Mouse (Mus musculus): ENCODE measurements at regions not wholly inside any gene's neighbourhood (a gene's known extent, or its start where the extent isn't known, plus 50 kb on each side); places are given as distances from the start of the nearest gene placed in this dataset.
"Not testable (repeated sequence)": the region's sequence is repeated elsewhere in the genome, so short reads cannot be mapped to it uniquely, and the experiment has no call there.

GRCm38 (mm10) chr6:53233777-53234176 lies 53.3 kb upstream of the Creb5 start:
- no peak for DNase-seq (ENCODE audit: low spot score in 2 of 2)
- intact Hi-C loops (cut with DNase I): no loop called here

GRCm38 (mm10) chr6:53232616-53233015 lies 54.5 kb upstream of the Creb5 start:
- DNase-seq (ENCODE audit: low spot score in 2 of 2): no peak
- intact Hi-C loops (cut with DNase I): no loop called here

GRCm38 (mm10) chr6:53229350-53229749 lies 57.7 kb upstream of the Creb5 start:
- intact Hi-C loops (cut with DNase I): no loop called here
- no peak for DNase-seq (ENCODE audit: low spot score in 2 of 2)

GRCm38 (mm10) chr6:53222104-53222503 lies 65.0 kb upstream of the Creb5 start:
- DNase-seq (ENCODE audit: low spot score in 2 of 2): no peak
- intact Hi-C loops (cut with DNase I): no loop called here

GRCm38 (mm10) chr6:53221668-53222005 lies 65.4 kb upstream of the Creb5 start:
- intact Hi-C loops (cut with DNase I): no loop called here
- no peak for DNase-seq (ENCODE audit: low spot score in 2 of 2)

GRCm38 (mm10) chr6:53220784-53221667 lies 66.0 kb upstream of the Creb5 start:
- intact Hi-C loops (cut with DNase I): no loop called here
- peak in 1 of 2 experiments; percentile 8 for DNase-seq (ENCODE audit: low spot score in 2 of 2)

GRCm38 (mm10) chr6:53218871-53219286 lies 68.2 kb upstream of the Creb5 start:
- DNase-seq (ENCODE audit: low spot score in 2 of 2): peak in 1 of 2 experiments; percentile 26
- intact Hi-C loops (cut with DNase I): no loop called here

- intact Hi-C loops (cut with DNase I): loop anchor here (2.0 kb wide), 1 partner anchor 503 kb away; no protein-coding TSS in a partner anchor
- DNase-seq (ENCODE audit: low spot score in 2 of 2): peak; percentile 29 to 56
These were observed 69.6 kb upstream of the Creb5 start for GRCm38 (mm10) chr6:53217234-53218015.

GRCm38 (mm10) chr6:53216715-53217114 lies 70.4 kb upstream of the Creb5 start:
- intact Hi-C loops (cut with DNase I): loop anchor here (2.0 kb wide), 1 partner anchor 504 kb away; no protein-coding TSS in a partner anchor
- no peak for DNase-seq (ENCODE audit: low spot score in 2 of 2)

- intact Hi-C loops (cut with DNase I): no loop called here
- DNase-seq (ENCODE audit: low spot score in 2 of 2): no peak
These were observed 75.7 kb upstream of the Creb5 start for GRCm38 (mm10) chr6:53211420-53211819.

- DNase-seq (ENCODE audit: low spot score in 2 of 2): no peak
- intact Hi-C loops (cut with DNase I): no loop called here
These were observed 77.7 kb upstream of the Creb5 start for GRCm38 (mm10) chr6:53209398-53209797.

- no peak for DNase-seq (ENCODE audit: low spot score in 2 of 2)
- intact Hi-C loops (cut with DNase I): no loop called here
These were observed 78.6 kb upstream of the Creb5 start for GRCm38 (mm10) chr6:53208474-53208873.

GRCm38 (mm10) chr6:53207781-53208180 lies 79.3 kb upstream of the Creb5 start:
- intact Hi-C loops (cut with DNase I): no loop called here
- DNase-seq (ENCODE audit: low spot score in 2 of 2): no peak

GRCm38 (mm10) chr6:53207361-53207760 lies 79.7 kb upstream of the Creb5 start:
- intact Hi-C loops (cut with DNase I): no loop called here
- no peak for DNase-seq (ENCODE audit: low spot score in 2 of 2)

- peak in 1 of 2 experiments; percentile 19 for DNase-seq (ENCODE audit: low spot score in 2 of 2)
- intact Hi-C loops (cut with DNase I): no loop called here
These were observed 85.7 kb upstream of the Creb5 start for GRCm38 (mm10) chr6:53201281-53201956.

GRCm38 (mm10) chr6:53199474-53199873 lies 87.6 kb upstream of the Creb5 start:
- intact Hi-C loops (cut with DNase I): no loop called here
- DNase-seq (ENCODE audit: low spot score in 2 of 2): peak; percentile 30 to 64

GRCm38 (mm10) chr6:53182131-53182530 lies 104.9 kb upstream of the Creb5 start:
- intact Hi-C loops (cut with DNase I); DNase-seq (ENCODE audit: low spot score in 2 of 2): not testable (repeated sequence)

- intact Hi-C loops (cut with DNase I): loop anchor here (5.0 kb wide), 2 partner anchors 348 to 558 kb away; no protein-coding TSS in a partner anchor
These were observed 96.0 kb upstream of the Jazf1 start for GRCm38 (mm10) chr6:53164423-53164841.

GRCm38 (mm10) chr6:53163091-53163490 lies 94.7 kb upstream of the Jazf1 start:
- intact Hi-C loops (cut with DNase I): loop anchor here (5.0 kb wide), 2 partner anchors 349 to 559 kb away; no protein-coding TSS in a partner anchor
- DNase-seq (ENCODE audit: low spot score in 2 of 2): no peak

More at GRCm38 (mm10) chr6:53164423-53164841, 96.0 kb upstream of the Jazf1 start:
- DNase-seq (ENCODE audit: low spot score in 2 of 2): peak; percentile 12 to 31

GRCm38 (mm10) chr6:53161627-53162026 lies 93.2 kb upstream of the Jazf1 start:
- DNase-seq (ENCODE audit: low spot score in 2 of 2): no peak
- intact Hi-C loops (cut with DNase I): loop anchor here (5.0 kb wide), 2 partner anchors 351 to 561 kb away; no protein-coding TSS in a partner anchor

All from left cerebral cortex, postnatal 25 days (tissue).